Mouse (Mus musculus): ENCODE measurements at regions not wholly inside any gene's neighbourhood (a gene's known extent, or its start where the extent isn't known, plus 50 kb on each side); places are given as distances from the start of the nearest gene placed in this dataset.
"Not testable (repeated sequence)": the region's sequence is repeated elsewhere in the genome, so short reads cannot be mapped to it uniquely, and the experiment has no call there.

DNA sequence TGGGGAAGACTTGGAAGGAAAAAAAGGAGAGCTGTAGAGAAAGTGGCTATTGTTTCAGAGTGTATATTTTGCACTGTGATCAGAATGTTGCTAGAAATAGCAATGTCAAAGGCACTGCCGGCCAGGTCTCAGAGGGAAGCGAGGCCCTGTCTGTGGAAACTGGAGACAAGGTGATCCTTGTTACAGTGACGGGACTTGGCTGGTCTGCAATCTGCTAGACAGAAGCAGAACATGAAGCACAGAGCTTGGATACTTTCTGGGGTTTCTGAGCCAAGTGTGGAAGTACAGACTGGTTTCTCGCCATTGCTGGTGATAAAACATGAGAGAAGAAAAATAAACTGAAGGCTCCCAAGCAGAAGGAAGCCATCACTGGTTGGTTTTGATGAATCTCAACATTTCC is 198.3 kb upstream of the Slc7a14 start:
- DNase-seq (ENCODE audit: low spot score in 2 of 2) = no peak

DNA sequence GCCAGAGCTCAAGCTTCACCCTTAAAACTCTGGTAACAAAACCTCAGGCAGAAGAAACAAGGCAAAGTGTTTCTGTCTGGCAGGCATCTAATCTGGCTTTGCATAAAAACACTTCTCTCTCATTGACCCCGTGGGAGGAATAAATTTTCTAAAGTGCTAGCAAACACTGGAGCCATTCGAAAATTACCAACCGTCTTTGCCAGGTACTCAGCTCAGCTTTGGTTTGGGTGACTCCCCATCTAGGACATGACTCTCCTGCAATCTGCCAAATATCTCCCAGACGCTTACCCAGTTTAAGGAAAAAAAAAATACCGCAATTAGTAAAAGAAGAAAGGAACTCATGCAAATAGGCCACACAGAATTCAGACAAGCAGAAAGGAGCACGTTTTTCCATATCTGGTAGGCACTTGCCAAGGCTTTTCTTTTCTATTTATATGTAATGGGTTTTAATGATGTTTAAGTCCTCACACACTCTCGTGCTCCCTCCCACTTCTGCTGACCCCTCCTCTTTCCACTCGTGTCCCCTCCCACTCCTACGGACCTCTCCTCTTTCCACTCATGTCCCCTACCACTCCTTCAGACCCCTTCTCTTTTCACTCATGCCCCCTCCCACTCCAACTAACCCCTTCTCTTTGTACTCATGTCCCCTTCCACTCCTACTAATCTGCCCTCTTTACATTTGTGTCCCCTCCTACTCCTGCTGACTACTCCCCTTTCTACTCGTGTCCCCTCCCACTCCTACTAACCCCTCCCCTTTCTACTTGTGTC is 189.2 kb upstream of the Slc7a14 start:
- no peak for DNase-seq (ENCODE audit: low spot score in 2 of 2)

DNA sequence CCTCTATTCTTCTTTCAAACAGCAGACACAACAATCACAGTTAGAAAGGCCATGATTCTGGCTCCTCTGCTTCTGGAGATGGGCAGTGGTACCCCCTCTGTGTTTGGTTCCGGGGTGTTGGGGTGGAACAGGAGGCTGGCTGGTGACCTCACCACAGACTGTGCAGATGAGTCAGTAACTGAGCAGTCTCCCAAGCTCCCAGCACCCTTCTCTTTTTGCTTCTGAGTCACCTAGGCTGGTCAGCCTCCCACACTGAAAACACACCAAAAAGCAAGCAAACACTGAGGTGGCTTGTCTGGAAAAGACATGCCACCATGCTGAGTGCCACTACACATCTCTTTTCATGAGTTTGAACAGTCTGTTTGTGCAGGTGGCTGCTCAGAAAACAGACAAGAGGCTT is 185.1 kb upstream of the Slc7a14 start:
- no peak for DNase-seq (ENCODE audit: low spot score in 2 of 2)

DNA sequence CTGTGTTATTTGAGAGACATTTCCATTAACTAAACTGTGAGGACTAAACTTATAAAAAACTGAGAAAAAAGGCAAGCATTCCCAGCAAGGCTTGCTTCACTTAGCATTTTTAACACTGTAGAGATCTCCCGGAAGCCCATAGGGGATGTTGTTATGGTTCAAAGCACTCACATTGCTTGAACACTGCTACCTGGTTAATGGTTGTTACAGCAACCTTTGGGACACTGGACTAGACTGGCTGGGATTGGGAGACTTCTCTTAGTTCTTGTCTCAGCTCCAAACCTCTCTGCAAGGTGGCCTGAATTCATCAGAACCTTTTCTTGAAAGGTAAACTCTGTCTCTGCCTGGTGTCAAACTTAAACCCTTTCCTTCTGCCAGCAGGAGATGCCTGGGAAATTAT is 184.5 kb upstream of the Slc7a14 start:
- no peak for DNase-seq (ENCODE audit: low spot score in 2 of 2)

DNA sequence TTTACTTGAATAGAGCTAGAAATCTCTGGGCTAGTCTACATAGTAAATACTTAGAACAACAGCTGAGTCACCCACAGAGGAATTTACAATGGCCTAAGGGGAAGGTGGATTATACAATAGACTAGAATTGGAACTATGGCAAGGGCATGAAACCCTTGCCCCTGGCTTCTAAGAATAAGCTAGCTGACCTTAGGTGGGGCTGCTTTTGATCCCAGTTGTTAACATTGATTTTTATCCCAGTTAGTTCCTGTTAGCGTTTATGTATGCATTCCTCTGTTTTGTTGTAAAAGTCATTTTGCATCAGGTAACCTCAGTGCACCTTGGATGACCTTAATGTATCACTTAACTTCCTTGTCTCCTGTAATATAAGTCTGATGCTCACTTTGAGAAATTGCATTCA is 181.6 kb upstream of the Slc7a14 start:
- DNase-seq (ENCODE audit: low spot score in 2 of 2) = not testable (repeated sequence)

DNA sequence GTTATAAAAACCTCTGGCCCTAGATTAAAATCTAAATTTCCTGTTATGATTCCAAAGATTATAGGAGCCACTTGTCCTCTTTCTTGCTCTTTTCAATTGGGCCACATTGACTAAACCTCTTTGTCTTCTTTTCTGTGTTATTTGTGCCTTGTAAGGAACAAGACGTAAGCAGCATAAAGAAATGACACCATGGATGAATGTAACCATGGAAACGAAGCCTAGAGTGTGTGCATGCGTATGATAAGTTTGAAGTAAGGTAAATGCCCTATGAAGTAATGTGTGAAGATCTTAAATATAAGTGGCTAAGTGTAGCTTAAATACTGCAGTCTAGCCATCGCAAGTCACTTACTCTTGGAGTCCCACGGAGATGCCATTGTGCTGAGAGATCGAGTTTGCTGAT is 177.4 kb upstream of the Slc7a14 start:
- no peak for DNase-seq (ENCODE audit: low spot score in 2 of 2)

DNA sequence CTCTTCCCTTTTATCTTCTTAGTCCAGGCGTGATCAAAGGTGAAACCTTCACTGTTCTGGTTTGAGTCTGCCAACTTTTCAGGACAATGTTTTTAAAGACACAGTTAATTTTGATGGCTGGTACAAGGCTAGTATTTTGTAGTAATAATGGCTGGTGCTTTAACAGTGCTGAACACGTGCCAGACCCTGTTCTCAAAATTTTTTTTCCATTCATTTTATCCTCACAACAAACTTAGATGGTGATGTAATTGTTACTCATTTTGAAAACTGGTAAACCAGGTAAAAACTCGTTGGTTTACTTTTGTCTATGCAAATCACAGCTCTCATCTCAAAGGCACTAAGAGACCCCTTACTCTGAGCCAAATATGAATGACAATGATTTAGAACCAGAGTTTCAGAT is 171.8 kb upstream of the Slc7a14 start:
- DNase-seq (ENCODE audit: low spot score in 2 of 2) = no peak

DNA sequence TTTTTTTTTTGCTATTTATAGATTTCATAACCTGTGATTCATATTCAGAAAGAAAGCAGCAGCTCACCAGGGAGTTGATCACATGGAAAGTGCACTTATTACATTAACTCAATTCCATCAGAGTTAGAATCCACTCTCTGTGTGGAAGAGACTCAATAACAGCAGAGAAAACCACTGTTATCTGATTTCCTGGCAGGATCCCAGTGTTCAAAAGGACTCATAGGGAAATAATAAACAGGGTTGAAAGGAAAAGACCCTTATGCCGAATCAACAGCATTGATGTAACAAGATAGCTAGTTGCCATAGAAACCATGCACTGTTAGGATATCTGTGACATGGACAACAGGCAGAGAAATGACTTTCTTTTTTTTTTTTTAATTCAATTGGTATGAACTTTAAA is 157.7 kb upstream of the Slc7a14 start:
- DNase-seq (ENCODE audit: low spot score in 2 of 2) = no peak

DNA sequence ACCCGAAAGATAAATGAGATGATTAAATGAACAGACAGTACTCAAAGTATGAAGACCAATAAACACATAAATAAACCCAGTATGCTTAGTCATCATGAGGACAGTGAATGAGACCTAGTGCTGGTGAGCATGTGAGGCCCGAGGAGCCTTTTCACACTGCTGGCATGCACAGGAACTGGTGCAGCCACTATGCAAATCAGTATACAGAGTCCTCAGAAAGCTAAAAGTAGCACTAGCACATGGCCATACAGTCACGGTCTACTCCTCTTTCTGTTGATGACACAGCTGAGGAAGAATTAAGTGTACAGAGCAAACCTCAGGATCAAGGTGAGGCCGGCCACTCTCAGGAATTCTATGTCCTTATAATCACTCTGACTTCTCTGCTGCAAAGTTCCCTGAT is 154.1 kb upstream of the Slc7a14 start:
- no peak for DNase-seq (ENCODE audit: low spot score in 2 of 2)

DNA sequence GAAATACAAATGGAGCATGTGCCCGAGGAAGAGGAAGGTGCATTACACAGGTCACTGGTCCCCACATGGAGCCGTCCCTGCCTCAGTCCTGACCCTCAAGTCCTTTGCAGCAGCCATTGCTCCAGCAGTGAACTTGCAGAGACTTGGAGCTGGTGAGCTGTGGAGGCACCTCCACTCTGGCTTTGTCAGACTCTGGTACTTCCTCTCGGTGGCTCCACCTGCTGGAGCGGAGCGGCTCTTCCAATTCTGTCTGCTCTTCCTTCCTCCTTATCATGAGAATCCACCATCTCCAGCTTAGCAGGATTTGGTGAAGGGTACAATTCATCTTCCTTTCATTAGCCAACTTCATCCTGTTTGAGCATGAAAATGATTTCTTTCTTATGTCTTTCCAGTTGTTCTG is 149.3 kb upstream of the Slc7a14 start:
- peak; percentile 19 to 44 for DNase-seq (ENCODE audit: low spot score in 2 of 2)

DNA sequence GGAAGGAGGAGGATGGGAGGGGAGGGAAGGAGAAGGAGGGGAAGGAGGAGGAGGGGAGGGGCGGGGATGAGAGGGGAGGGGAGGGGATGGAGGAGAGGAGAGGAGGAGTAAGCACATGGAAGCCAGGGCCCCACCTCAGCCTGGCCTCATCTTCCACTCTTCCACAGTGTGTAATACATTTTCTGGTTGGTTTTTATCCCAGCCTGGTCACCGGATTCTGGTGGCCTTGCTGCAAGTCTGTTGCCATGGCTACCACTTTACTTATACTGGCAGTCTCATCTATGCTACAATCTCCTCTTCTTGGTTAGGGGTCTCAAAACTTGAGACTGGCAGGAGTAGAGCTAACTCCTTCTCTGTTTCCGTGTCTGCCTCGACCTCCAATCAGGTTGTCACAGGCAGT is 147.8 kb upstream of the Slc7a14 start:
- no peak for DNase-seq (ENCODE audit: low spot score in 2 of 2)

DNA sequence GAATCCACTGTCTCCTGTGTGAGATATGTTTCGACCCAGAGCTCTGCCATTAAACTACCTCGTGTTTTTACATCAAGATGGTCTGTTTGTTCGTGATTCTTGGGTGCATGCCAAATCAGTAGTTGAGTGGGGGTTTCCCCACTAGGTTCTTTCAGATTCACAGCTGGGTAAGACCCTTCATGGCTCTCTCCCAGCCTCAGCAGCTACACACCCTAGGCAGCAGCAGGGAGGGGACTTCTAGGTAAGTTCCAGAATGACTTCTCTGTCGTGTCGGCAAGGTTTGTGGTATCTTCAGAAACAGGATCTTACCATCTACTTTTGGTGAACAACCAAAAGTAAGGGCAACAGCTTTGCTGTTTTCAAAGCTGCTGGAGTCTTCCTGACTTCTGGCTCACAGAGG is 144.9 kb upstream of the Slc7a14 start:
- no peak for DNase-seq (ENCODE audit: low spot score in 2 of 2)

DNA sequence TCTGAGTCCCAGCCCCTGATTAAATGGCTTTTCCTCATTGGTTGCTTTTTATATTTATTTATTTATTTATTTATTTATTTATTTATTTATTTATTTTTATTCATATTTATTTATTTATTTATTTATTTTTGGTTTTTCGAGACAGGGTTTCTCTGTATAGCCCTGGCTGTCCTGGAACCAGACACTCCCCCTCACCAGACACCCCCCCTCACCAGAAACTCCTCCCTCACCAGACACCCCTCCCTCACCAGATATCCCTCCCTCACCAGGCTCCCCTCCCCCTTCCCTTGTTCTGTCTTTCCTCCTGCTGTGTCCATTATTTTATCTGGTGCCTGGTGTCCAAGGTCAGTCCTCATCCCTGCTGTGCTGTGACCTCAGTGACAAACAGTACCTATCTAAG is 134.7 kb upstream of the Slc7a14 start:
- no peak for DNase-seq (ENCODE audit: low spot score in 2 of 2)

DNA sequence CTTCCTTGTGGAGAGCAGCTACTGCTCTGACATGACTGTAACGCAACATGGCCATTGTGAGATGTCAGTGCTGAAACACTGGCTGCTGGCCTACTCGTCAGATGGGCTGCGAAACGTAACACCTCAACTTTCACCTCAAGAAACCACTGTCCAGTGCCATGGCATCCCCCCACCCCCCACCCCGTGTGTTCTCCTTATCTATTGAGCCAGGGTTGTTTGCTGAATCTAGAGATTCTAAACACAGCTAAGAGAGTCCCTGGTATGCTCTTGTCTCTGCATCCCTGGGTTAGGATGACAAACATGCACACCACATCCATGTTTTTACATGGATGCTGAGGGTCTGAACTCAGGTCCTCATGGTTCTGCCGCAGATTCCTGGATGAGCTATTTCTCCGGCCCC is 134.1 kb upstream of the Slc7a14 start:
- no peak for DNase-seq (ENCODE audit: low spot score in 2 of 2)

DNA sequence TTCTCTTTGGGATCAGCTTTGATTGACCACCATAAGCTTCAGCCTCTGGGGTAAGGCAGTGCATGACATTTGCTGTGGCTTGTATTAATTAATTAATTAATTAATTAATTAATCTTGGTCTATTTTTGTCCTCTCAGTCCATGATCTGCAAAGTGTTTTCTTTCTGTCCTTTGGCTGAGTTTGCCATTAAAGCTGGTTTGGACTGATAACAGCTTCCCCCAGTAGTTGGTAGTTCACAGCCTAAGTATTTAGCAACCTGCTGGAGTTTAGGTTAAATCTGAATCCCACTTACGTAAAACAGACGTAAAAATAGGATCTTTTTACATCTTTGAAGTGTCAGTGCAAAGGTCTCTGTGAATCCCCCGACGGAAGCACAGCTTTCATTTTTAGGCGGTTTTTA is 133.7 kb upstream of the Slc7a14 start:
- DNase-seq (ENCODE audit: low spot score in 2 of 2) = no peak

DNA sequence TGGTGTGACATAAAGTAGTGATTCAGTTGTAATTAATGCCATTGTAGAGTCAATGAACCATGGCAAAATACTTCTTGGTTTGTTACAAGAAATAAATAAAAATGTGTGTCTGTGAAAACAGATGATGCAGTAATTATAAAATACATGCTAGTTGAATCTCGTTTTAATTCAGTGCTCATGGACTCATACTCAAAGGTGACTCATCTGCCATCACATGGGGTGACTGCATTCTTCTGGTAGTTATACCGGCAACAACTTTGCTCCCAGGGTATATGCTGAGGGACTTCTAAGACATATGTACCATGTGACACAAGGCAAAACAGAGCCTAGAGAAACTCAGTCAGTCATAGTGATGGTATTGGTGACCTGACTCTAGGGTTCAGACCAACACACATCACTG is 130.1 kb upstream of the Slc7a14 start:
- DNase-seq (ENCODE audit: low spot score in 2 of 2) = no peak

DNA sequence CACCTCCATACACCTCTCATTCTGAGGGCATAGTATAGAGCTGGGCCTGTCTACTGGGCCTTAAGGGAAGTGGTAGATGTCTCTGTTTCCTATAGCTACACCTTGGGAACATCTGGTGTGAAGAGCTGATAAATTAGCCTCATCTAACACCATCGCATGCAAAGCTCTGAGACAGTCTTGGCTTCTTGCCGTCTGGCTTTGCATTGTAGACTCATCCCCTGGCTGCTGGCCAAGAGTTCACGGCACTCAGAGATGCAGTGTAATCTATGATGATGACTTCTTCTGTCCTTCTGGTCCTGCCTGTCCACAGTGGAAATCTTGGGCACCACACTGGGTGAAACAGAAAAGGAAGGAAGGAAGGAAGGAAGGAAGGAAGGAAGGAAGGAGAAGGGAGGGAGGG is 127.8 kb upstream of the Slc7a14 start:
- DNase-seq (ENCODE audit: low spot score in 2 of 2) = peak; percentile 23 to 41

DNA sequence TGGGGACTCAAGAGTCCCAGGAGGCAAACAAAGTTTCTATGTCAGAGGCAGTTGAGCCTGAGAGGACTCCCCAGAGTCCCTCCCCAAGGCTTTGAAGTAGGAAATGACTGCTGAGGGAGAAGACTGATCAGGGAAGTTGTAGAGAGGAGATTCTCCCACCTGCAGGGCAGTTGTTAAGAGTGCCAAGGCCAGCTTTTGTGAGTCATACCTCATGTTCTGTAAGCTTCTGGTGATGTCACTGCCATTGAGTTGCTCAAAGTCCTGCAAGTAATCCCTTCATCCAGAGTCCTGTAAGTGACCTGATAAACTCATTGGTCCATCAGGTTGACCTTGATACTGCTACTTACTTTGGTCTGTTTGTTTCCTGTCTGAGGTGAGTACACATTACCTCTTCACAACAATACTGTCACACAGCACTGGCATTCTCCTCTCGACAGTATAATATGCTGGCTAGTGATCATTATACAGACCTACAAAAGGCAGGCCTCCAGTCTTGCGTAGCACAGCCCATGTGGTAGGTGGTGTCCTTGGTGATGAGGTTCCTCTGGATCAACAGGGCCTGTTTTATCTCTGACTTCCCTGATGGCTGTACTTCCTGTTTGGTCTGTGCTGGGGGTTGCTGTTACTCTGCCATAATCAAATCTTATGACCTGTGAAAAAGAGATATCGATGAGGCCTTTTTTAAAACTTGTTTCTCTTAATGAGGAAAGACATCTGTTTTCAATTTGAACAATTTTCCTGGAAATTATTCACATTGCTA is 125.2 kb upstream of the Slc7a14 start:
- DNase-seq (ENCODE audit: low spot score in 2 of 2) = no peak

DNA sequence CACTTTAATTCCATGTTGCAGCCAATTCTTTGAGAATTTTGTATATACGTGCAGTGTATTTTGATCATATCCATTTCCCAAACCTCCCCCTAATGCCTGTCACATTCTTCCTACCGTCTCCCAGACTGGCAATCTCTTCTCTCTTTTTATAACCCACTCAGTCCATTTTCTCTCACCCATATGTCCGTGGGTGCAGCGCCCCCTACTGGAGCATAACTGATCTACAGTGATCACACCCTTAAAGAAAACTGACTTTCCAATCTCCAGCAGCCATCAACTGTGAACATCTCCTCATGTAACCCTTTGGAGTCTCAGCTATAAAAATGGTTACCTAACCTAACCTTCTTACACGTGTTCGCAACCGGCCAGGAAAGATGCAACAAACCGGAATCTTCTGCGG is 123.0 kb upstream of the Slc7a14 start:
- no peak for DNase-seq (ENCODE audit: low spot score in 2 of 2)

DNA sequence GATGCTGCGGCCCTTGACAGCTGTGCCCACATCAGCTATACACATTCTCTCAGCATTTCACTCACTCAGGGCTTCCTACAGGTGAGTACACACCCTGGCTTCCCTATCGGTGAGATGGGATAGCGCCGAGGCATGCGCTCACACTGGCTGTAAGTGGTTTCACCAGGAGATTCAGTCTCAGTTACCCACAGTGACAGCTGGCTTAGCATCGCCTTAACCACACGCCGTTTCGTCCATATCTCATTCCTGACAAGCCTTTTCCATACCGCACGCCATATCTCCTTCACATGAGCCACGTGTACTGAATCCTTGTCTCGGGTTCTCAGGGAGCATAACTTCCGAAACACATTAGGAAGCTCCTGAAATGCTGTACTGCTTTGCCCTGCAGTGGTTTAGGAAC is 113.3 kb upstream of the Slc7a14 start:
- DNase-seq (ENCODE audit: low spot score in 2 of 2) = no peak

DNA sequence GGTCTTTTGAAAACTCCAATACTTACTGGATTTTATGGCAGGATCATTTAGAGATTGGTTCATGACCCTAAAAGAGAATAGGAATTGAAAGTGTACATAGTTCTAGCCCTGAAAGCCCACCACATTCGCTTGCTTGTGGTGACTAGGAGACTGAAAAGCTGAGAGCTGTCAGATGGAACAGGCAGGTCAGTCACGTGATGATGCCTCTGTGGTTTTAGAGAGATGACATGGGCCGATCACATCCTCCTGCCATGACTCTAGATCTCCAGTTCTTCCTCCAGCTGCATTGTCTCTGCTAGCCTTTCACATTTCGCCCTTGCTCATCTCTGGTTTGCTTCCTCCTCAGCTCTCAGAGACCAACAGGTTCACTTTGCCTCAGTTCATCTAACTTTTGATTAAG is 98.6 kb upstream of the Slc7a14 start:
- no peak for DNase-seq (ENCODE audit: low spot score in 2 of 2)

DNA sequence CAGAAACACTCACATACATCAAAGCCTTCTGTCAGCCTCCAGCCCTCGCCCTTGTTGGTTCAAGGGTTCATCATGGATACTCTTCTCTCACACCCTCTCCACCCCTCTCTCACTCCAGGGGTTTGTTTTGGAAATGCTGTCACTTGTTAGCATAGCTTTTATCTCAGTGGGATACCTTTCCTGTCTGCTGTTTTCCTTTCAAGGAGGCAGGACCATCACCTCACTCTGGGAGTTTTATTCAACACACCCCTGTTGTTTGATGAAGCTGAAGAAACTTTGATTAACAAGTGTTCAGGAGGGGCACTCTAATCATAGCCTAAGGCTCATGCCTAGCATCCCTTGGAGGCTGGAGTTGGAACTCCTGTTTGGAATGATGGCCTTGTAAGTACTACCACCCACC is 95.7 kb upstream of the Slc7a14 start:
- no peak for DNase-seq (ENCODE audit: low spot score in 2 of 2)

DNA sequence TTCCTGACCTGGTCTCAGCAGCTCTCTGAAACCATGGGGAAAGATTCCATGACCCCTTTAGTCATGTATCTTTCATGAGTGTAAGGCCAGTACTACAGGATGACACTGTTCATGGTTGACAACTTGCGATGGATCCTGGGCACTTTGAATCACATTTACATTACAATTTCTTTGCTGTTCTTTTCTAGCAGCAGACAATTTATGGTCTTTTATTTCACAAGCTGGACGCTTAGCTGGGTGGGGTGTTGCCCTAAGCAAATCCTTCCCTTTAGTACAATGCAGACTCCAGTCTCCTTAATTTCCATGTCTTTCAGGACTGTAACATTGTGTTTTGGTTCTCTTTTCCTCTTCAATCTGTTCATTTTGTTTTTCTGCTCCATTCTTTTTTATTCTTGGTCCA is 89.0 kb upstream of the Slc7a14 start:
- DNase-seq (ENCODE audit: low spot score in 2 of 2) = no peak

All from gastrocnemius, postnatal 4 days (tissue).